Mouse (Mus musculus) hematopoietic multipotent progenitor cell, adult 10-12 weeks (in vitro differentiated cells): ENCODE data around the gene Ankrd33. TPM values are rescaled to one million over a fixed set of nuclear protein-coding genes. Genes with fewer than 3 reads are reported as not detected.

ENCODE experiments used
- polyA plus RNA-seq: library from polyadenylated mRNA; stranded (reverse); fragments of >175 nt; gene quantifications from 2 replicates; pipeline ENCODE4 v1.2.3, GENCODE M21; 2012; ENCODE audit warnings: low replicate concordance

Ankrd33 gene
- not detected in 2 replicates for polyA plus RNA-seq

DNA sequence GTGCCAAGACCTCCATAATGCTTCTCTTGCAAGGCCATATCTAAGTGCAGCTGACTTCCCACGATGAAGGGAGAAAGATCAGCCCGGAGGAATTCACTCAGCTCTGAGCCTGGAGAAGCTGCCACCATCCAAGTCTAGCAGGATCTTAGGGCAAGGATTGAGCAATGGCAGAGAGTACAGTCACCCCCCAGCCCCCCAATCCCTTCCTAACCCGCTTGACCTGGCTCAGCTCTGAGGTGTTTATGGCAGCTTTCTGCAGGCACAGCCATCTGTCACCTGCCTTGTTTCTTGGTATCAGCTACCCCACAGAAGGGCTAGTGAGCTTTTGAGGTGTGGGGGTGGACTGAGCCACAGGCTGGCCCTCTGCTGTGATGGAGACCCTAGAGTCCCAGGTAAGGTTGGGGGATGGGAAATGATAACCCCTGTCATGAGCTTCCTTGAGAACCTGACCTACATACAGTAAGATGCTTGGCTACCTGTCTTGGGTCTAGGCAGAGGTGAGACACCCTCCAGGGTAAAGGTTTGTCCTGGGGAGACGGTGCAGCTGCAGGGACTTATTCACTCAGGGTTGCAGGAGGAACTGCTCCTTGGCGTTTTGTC lies at the start of gene Ankrd33:
Gene Ankrd33, plus strand, starts transcription at position 245 of the 600 bp plus-strand sequence.

DNA sequence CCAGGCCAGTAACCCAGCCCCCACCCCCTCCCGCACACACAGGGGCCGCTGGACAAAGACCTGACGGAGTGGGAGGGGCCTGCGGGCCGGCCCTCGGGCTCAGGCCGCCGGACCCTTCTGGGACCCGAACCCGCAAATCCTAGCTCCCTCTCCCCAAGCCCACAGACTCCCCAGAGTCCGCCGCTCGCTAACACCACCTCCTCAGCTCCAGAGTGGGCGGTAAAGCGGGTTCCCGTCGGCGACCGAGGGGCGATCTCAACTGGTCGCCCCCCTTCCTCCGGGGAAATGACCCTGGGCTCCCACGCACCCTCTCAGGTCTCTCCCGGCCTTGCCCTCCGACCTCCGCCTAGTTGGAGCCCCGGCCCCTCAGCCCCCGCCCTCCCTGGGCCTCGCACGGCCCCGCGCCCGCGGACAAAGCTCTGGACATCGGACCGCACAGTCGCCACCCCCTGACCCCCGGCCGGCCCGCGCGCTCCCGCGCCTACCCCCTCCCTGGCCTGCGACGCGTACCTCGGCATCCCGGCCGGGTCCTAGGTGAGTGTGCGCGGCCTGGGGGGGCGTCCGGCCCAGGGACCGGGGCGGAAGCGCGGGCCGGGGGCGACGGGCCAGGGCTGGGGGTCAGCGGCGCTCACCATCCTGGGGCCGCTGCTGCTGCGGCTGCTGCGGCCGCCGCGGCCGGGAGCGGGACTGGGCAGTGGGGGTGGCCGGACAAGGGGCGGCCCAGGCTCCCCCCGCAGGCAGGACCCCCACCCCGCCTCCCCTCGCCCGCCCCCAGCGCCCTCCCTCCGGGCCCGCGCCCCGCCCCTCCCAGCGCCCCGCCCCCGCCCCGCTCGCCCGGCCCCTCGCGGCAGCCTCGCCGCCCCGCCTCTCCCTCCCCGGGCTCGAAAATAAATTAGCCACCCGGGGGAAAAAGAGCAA lies 37.5 kb upstream of the Ankrd33 start, which contains the start of gene Fignl2:
Gene Fignl2, minus strand, starts transcription at position 755 of the 918 bp plus-strand sequence.

DNA sequence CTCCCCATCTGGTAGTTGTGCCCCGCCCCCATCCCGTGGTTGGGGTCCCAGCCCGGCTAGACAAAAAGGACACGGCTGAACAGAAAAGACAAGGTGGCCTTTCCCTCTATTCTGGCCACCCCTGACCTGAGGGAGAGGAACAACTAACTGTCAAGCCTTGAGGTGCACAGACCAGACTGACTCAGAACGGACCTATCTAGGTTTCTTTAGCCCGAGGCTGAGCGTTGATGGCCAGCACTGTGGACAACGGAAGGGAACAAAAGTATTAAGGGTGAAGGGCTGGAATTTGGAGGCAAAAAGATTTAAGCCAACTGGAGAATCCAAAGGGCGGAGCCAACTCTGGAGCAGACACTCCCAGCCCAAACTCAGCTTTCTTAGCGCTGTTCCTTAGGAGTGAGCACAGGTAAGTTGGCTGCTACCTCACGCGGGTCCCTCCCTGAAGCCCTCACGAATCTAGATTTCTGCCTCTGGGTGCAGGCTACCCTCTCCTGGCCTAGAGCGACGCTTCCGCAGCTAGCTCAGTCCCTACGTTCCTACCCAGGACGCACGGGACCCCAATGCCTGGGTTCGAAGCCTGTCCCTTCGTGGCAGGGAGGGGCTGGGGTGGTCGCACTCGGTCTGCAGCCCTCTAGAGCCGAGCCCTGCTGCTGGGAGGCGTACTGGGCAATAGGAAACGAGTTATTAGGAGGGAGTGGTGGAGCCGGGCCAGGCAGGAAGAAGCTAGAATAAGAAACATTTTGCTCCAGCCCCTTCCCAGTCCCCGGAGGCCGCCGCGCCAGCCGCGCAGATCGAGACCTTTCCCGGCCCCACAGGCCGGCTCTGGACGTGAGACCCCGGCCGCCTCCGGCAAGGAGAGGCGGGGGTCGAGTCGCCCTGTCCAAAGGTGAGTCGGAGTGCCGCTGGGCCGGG lies 12.9 kb downstream of the Ankrd33 start, which contains the start of gene Acvrl1:
Gene Acvrl1, plus strand, starts transcription at position 342 of the 909 bp plus-strand sequence.

Other genes with a start within 250 kb of the Ankrd33 start
- gene Scn8a, start 245.9 kb upstream of the Ankrd33 start, polyA plus RNA-seq = 0.75 and 1.00 TPM in 2 replicates
- gene Gm47841, start 68.4 kb upstream of the Ankrd33 start, polyA plus RNA-seq = not detected in 2 replicates
- gene Fignl2, start 37.2 kb upstream of the Ankrd33 start, polyA plus RNA-seq = 0.42 and 0.98 TPM in 2 replicates
- gene Acvrl1, start 12.8 kb downstream of the Ankrd33 start, polyA plus RNA-seq = 6.3 and 6.6 TPM in 2 replicates
- 13.6 and 18.6 TPM in 2 replicates for gene Acvr1b, start 58.3 kb downstream of the Ankrd33 start, polyA plus RNA-seq
- 6.1 and 16.8 TPM in 2 replicates for gene Grasp, start 108.4 kb downstream of the Ankrd33 start, polyA plus RNA-seq
- gene Nr4a1, start 138.5 kb downstream of the Ankrd33 start, polyA plus RNA-seq = 57.9 and 89.1 TPM in 2 replicates
- 42.2 and 52.1 TPM in 2 replicates for gene Atg101, start 168.5 kb downstream of the Ankrd33 start, polyA plus RNA-seq
- gene 6030408B16Rik, start 177.5 kb downstream of the Ankrd33 start, polyA plus RNA-seq = not detected in 2 replicates